Mouse (Mus musculus) testis, postnatal 10 days (tissue): Measurements from ENCODE around the gene Tmem51.
"Not testable (repeated sequence)": the region's sequence is repeated elsewhere in the genome, so short reads cannot be mapped to it uniquely, and the experiment has no call there.

Experiments used
- DNase-seq: peaks from one replicate; pipeline ENCODE4 v3.0.0; 2021; ENCODE audit warnings: low spot score

Tmem51 gene

DNA sequence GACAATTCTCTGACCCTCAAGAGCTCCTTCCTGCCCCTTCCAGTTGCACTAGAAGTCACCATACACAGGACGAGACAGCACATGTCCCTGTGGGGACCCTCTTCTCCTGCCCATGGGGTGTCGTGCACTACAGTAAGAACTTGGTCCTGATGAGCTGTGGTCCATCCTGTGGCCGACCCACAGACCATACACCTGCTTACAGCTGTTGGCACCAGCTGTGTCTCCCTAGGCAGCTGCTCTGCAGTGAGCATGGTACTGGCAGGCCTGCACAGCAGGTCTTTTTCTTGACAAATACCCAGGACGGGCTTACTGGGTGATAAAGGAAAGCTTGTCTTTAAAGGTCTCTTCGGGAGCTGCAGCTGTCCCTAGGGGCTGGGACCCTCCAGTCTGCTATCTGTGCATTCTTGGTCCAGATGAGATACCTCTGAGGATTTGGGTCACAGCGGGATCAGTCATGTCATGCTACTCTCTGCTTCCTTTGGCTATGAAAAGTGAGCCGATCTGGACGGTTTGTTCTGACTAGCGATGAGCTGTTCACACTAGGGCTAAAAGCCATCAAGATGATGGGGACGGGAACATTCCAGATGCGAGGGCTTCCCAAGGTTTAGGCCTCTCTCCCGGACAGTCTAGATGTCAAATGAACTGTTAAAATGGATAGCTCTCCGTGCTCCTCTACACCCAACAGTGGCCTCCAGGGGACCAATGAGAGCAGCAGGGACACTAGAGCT, 24.8 kb downstream of the Tmem51 start:
- no peak for DNase-seq

DNA sequence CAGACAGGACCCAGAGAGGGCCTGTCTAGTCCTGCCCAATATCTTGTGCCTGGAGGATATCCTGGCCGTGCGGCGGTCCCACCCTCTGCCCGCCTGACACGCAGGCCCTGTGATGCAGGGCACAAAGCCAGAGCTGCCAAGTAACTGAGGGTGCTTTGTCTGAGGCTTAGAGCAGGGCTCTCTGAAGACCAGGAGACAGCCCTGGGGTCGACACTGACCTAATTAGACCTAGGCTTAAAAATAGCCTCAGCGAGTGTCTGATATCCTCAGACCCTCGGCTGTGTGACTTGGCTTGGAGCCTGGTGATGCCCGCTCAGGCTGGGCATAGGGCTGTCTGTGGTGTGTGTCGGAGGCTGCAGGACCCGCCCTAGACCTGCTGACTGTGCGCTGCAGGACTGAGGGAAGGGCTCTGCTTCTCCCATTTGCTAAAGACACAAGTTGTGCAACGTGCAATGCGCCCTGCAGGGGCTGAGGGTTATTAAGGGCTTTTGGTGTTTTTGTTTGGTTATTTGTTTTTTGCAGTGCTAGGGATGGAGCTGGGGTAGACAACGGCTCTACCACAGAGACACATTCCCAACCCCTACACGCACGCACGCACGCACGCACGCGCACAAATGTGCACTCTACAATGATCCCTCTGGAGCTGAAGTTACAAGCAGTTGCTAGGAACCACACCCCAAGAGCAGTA, 26.4 kb downstream of the Tmem51 start:
- DNase-seq, result no peak

DNA sequence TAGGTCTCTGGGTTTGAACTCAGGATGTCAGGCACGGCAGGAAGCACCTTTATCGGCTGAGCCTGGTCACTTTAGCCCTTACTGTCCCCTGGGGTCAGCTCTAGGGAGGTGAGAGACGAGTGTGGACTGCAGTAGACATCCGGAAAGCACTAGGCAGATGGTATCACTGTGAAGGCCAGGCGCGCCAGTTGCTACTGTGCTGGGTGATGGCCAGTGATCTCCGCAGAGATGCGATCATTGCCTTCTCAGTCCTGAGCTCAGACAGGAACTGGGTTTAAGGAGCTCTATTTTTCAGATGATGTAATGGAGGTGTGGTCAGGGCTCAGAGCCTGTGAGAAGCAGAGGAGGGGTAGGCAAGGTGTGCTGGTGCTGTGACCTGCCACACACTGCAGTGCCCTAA, 28.5 kb downstream of the Tmem51 start:
- no peak for DNase-seq

DNA sequence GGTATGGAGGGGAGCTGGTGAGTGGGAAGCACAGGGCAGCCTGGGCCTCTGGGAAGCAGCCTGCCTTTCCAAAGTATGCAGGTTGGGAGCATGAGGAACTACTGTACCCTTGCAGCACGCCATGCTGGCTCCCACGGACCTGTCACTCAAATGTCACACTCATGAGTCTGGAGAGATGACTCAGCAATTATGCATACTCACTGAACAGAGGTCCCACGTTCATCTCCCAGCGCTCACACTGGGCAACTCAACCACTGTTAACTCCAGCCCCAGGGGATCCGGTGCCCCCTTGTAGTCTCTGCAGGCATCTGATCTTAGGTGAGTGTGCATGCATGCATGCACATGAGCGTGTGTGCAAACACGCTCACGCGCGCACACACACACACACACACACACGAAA, 29.5 kb downstream of the Tmem51 start:
- DNase-seq, result no peak

DNA sequence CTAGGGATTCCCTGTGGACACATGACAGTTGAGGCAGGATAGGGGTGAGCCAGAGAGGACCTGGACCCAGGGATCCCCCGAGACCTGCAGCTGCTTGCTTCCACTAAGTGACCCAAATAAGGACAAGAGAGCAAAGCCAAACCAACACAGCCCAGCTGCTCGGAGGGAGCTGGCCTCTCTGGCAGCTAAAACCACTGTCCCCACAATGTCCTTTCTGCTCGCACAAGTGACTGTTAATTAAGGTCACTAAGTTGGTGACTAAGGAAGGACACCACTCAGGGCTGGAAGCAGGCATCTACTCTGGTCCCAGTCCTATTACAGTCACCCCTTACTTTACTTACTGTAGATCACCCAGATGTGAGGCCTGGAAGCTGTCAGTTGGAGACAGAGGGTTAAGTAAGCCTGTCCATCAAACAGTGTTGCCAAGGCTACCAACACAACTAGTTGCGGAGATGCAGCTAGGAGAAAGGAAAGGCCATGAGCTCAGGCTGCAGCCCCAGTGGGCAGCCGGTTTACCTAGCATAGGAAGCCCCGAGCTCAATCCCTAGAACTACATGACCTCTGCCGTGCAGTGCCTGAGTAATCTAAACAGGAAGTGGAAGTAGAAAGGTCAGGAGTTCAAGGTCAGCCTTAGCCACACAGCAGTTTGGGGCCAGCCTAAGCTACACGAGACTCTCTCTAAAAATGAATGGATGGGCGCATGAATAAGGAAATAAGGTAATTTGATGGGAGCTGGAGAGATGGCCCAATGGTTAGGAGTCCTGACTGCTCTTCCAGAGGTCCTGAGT, 30.2 kb downstream of the Tmem51 start:
- DNase-seq, result no peak

DNA sequence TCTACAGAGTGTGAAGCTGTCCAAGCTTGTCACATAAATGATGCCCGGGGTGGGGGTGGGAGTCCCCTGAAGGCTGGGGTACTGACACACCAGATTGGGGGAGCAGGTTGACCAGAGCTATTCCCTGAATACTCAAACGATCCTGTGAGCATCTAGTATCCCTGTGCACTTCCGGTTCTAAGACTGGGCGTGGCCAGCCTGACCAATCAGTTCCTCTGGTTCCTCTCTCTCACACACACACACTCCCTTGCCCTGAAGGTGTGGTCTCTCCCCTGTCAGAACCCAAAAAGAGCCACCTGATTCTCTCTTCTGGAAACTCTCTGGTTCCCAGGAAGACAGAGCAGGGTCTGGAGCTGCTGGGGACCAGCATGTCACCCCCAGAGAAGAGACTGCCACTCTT, 30.8 kb downstream of the Tmem51 start:
- DNase-seq, result no peak

DNA sequence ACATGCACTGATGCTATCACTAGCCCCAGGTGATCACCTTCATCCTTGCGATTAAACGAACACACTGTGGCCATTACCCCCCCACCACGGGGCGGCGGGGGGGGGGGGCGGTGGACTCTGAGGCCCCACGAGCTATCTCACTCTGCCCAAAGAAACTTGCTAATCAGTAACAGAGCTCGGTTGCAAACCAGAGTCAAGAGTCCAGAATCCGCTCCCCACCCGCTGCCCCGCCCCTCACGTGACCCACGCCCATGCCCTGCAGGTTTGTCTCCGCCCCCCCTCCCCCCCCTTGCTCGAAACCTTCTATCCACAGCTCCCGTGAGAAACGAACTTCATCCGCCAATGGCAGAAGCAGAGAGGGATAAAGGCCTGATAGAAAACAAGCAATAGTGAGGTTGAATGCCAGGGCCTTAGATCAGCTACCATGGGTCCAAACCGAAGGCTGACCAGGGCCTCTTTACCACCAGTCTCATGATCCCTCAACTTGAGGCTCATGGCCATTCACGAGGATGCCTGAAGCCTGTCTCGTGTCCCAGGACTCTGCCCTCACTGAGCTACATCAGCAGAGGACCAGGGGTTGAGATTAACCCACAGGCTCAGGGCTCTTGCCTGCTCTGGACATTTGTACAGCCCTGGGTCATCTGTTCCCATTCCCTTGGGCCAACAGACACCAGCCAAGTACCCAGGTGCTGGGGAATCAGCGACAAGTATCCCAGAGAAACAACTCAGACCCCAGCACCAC, 31.5 kb downstream of the Tmem51 start:
- no peak for DNase-seq

DNA sequence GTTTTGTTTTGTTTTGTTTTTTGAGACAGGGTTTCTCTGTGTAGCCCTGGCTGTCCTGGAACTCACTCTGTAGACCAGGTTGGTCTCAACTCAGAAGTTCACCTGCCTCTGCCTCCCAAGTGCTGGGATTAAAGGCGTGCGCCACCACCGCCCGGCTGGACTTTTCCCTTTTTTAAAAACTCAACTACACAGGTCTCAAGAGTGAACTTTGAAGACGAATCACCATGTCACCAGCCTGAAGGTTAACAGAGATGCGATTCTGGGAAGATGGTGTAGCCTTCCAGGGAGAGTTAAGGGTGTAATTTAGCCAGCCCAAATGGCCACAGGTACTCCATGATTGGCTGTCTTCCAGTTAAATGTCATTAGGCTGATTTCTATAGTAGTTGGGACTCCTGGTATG, 32.2 kb downstream of the Tmem51 start:
- DNase-seq, result not testable (repeated sequence)

DNA sequence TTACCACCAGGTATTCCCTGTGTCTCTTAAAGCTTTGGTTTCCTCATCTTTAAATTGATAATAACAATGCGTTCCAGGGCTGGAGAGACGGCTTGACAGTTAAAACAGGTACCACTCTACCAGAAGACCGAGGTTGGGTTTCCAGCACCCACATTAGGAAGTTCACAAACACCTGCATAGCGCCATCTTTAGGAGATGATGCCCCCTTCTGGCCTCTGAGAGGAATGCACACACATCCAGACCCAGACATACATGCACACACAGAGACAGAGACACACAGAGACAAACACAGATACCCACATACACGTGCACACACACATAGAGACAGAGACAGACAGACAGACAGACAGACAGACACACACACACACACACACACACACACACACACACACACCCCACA, 34.1 kb downstream of the Tmem51 start:
- no peak for DNase-seq

DNA sequence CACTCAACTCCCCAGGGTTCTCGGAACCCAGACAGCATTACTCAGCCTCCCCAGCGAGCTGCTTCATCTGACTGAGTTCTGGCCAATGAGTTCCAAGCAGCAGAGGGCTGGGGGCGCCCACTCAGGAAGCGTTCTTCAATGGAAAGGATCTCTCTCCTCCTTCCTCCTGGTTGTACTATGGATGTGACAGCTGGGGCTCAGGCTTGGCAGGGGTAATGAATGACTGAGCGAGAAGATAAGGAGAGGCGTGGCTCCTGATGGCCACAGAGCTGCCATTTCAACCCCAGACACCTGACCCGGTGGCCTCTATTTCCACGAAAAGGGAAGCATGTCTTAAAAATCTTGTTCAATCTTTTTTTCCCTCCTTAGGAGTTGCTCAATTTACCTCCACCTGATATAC, 35.7 kb downstream of the Tmem51 start:
- DNase-seq, result no peak

DNA sequence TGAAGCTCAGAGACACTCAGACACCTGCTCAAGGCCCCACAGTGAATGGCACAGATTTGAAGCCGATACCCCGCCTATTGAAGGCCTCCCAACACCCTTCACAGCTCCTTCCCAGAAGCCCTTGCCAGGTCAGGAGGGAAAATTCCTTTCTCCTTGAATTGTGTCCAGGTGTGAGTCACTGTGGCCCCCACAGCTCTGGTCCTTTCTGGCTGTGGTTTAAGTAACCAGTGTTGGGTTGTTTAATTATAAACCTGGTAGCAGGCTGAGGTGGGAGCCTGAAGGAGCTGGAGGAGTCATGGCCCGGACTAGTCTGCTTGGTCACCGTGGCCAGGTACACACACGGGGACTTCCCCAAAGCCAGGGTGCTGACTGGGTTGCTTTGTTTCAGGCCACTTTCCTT, 37.1 kb downstream of the Tmem51 start:
- DNase-seq, result no peak

DNA sequence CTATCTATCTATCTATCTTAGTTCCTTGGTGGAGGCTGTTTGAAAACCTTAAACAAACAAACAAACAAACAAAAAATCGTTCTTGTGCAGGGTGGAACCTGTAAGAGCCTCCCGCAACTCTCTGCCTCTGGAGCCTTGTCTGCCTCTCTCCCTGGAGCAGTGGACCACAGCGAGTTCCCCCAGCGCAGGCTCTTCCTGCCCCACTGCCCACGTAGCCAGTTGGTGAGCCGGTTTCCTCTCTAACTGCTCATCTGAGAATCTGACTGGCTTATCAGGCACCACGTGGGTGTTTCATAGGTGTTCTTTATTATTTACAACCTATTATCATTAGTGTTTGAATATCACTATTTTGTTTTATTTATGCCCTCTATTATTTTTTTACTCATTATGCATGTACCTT, 37.6 kb downstream of the Tmem51 start:
- DNase-seq, result no peak

DNA sequence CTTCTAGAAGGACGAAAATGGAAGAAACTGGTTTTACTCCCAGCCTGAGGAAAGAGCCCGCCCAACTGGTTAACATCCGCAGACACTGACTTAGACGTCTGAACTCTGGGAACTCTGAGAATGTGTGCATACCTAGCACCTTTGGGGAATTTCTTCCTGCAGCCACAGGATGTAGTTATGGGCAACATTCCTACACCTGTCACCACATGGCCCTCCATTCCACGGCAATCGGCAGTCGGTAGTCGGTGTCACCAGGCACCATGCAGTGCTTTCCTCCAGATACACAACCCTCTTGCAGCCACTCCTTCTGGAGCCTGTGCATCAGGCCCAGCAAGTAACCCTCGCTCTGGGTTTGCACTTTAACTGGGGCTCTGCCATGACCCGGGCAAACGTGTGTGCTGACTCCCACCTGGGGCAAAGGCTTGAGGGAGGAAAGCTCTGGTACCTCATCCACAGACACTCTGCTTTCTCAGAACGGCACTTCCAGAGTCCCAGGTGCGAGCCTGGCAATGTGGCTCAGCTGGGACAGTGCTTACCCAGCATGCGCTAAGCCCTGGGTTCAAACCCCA, 38.4 kb downstream of the Tmem51 start:
- no peak for DNase-seq

DNA sequence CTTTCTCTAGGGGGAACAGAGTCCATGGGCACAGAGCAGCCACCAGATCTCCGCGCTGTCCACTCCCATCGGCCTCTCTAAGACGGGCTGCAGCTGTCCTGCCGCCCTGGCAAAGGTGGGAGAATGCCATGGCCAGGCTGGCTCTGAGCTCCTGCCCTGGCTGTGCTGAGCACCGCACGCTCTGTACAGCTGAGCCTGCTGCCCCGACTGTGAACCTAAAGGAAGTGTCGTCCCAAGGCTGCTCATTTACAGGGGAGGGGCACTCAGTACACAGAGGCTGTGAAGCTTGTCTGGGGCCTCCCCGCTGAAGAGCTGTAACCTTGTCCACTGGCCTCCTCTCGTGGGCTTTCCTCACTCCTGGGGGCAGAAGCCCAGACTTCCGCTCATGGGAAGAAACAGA, 39.7 kb downstream of the Tmem51 start:
- DNase-seq, result no peak

DNA sequence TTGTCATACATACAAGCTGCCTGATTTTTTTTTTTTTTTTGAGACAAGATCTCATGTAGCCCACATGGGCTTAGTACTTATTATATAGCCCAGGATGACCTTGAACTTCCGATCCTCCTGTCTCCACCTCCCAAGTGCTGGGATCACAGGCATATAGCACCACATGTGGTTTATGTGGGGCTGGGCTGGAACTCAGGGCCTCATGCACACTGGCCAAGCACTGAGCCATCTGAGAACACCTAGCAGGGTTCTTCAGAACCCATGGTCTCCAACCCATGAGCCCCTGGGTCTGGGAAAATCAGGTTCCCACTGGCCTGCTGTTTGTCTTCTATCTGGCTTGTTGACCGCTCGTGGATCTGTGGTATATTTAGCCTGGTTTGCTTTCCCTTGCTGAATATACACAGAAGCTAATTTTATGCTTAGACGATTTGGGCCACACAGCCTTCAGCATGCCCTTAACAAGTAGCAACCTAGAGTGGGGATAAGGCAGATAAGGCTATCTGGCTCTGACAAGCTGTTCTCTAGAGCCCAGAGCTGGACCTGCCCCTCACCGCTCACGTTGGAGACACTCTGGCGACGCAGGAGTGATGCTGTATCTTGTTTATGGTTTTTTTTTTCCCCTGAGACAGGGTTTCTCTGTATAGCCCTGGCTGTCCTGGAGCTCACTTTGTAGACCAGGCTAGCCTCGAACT, 44.3 kb downstream of the Tmem51 start:
- DNase-seq, result no peak

DNA sequence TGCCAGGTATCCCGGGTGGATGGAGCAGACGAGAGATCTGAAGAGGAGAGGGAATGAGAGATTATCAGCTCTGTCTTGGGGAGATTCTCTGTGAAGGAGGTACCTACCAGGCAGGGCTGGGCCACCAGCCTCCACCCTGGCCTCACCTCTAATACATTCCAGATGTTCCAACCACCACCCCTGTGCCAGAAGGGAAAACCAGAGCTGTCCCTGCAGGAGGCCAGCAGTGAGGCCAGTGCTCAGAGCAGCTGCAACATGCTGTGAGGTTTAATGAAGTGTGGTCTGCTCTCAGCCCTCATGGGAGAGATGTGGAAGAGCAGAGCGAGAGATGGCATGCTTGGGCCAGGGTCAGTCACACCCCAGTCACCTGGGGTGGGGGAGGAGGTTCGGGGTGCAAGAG, 46.2 kb downstream of the Tmem51 start:
- no peak for DNase-seq

DNA sequence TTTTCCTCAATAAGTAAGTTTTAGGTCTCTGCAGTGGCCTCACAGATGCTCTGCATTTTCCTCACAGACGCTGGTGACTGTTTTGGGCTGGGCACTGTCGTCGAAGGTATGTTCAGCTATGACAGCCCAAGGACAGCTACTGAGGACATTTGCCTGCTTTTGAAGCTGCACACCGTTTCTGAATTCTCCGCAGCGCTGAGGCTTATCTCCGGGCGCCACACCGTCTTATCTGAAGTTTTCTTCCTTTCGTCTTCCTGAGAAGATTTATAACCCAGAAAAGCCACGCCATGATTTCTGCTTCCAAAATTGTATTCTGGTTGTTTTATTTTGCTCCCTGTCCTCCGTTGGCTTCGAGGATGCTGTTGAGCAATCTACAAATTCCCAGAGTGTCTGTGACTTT, 55.6 kb downstream of the Tmem51 start:
- DNase-seq, result no peak

DNA sequence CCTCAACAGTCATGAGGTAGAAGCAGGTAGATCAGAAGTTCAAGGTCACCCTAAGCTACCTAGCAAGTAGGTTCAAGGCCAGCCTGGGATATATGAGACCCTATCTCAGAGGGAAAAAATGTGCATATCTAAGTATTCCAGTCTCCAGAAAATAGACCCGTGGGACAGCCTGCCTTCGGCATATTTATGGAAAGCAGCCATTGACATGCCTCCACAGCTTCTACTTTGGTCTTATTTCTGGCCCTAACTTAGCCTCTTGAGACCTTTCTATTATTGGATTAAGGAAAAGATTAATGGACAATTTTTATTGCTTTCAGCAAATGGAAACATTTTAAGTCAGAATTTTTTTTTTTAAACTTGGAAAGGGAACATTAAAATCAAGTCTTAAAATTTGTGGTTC, 57.1 kb downstream of the Tmem51 start:
- no peak for DNase-seq

DNA sequence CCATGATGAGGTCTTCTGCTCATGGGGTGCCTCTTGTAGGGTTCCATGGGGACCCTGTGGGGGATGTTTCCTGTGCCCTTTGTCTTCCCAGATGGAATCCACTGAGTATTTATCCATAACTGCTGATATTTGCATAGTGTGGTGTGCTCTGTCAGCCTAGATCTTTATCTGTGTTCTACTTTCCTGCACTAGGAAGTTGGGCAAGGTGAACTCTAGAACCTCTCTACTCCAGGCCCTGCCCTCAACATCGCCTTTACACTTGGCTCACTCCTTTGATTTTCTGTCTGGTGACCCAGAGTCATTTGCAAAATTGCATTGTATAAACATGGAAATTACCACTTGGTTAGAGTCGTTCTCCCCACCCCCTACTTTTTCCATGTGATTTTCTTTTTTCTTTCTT, 59.6 kb downstream of the Tmem51 start:
- DNase-seq, result no peak

DNA sequence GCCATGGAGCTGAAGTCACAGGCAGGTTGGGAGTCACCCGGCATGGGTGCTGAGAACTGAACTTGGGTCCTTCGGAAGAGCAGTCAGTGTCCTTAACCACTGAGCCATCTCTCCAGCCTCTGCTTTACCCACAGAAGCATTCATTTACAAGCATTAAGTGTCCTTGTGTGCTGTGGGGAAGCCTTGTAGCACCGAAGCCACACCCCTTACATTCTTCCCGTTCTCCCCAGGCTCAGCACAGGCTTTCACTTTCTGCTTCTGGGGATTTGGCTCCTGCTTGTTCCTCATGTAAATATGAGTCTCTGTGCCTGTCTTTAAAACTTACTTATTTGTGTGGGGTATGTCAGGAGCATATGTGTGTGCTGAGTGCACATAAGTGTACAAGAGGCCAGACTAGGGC, 60.9 kb downstream of the Tmem51 start:
- no peak for DNase-seq

DNA sequence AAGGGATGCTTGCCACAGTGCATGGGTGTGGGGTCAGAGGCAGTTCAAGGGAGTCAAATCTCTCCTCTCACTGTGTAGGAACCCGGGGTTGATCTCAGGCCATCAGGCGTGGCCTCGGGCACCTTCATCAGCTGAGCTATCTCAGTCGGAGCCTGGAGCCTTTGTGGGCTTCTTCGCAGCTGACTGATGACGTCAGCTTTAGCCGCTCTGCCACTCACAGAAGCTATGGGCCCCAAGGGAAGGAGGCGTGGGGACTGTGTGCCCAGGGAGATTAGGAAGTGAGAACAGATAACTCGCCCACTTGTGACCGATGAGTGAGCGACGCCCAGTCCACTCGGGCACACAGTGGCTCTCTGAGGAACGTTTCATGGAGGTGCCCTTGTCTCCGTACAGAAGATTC, 66.4 kb downstream of the Tmem51 start:
- no peak for DNase-seq
